Comparison of ENCODE assay signal across 22 mouse cellular contexts in genomic region chr6:140231537-140231936, GRCm38 (mm10).
DNase-seq lines count a peak whose midpoint lies in the region; ATAC-seq lines count a peak whose summit lies in the region.
"Had no signal": no experiment of that assay in that cellular context is flagged by ENCODE, and none has a peak within 500 bp of the region (broad histone marks: within the 10 kb centered on the region; RNA-seq: fewer than 3 reads in every experiment).

No protein-coding gene starts in this region.

- H3K4me1 ChIP-seq in intestine, embryonic 14.5 days (replicated peaks; ENCODE audit: control insufficient read depth, insufficient read depth, low read length): 0 out of 2 replicates have a peak, but pooled peaks cover 3% of the 10 kb centered on the region
- H3K4me1 ChIP-seq in intestine, embryonic 16.5 days (ENCODE audit: control insufficient read depth, insufficient read depth, low read length): no peaks in the 10 kb centered on the region

- WGBS in intestine, embryonic 14.5 days: 88% methylated on average over 4 of the region's 4 CpGs
- 91% methylated on average over 4 of the region's 4 CpGs for WGBS in intestine, embryonic 16.5 days

- H3K36me3 ChIP-seq in intestine, embryonic 14.5 days (ENCODE audit: control insufficient read depth, insufficient read depth, low read length): no peaks in the 10 kb centered on the region
- no peaks in the 10 kb centered on the region for H3K36me3 ChIP-seq in intestine, embryonic 16.5 days (ENCODE audit: control insufficient read depth, insufficient read depth, low read length)
- H3K36me3 ChIP-seq: G1E had no signal

- no peak overlapping the region for H3K27ac ChIP-seq in intestine, embryonic 14.5 days (ENCODE audit: low read depth)
- no peak overlapping the region for H3K27ac ChIP-seq in intestine, embryonic 16.5 days (ENCODE audit: low read length)

- peak; percentile 4 for DNase-seq in intestine, embryonic 14.5 days (ENCODE audit: low spot score)
- peak; percentile 7 to 40 for DNase-seq in natural killer cell, adult 2 months (ENCODE audit: low spot score in 2 of 2)
- no peak for DNase-seq in right cerebral cortex, postnatal 36 days (ENCODE audit: low spot score in 2 of 2)
- DNase-seq in frontal cortex, postnatal 36 days (ENCODE audit: low spot score in 2 of 2): no peak
- DNase-seq in left cerebral cortex, postnatal 14 days (ENCODE audit: low spot score in 2 of 2): no peak
- DNase-seq: adrenal gland, adult 2 months; adrenal gland, adult 8-10 months; adrenal gland, postnatal 10 days; adrenal gland, postnatal 14 days; adrenal gland, postnatal 25 days; adrenal gland, postnatal 36 days; B cell, adult 2 months; cerebellum, adult 11 months; cerebellum, adult 11-12 months had no signal

- no peak for ATAC-seq in intestine, embryonic 14.5 days (replicated peaks; ENCODE audit: low FRiP score, low TSS enrichment, low read depth)
- ATAC-seq in intestine, embryonic 16.5 days: no peak
- peak; percentile 53 to 69; a peak in 3 of 4 replicates for ATAC-seq in hematopoietic stem cell, adult 5-6 weeks (replicated peaks in 1 of 2; ENCODE audit: insufficient read depth in 1 of 2, low FRiP score in 2 of 2, low TSS enrichment in 1 of 2, low read depth in 1 of 2, poor library complexity in 2 of 2, severe bottlenecking in 2 of 2)
- peak; percentile 29; the same call in 1 of the 2 replicates for ATAC-seq in megakaryocyte, adult 5-6 weeks (ENCODE audit: poor library complexity, severe bottlenecking)
- ATAC-seq: activated CD4-positive, CD25-positive, alpha-beta regulatory T cell, adult 4 months; CD4-positive, CD25-positive, alpha-beta regulatory T cell, adult 4 months; Patski had no signal

- H3K4me3 ChIP-seq in intestine, embryonic 14.5 days (ENCODE audit: low read depth, low read length): no peak overlapping the region
- no peak overlapping the region for H3K4me3 ChIP-seq in intestine, embryonic 16.5 days (ENCODE audit: low read length)

- H3K9ac ChIP-seq in intestine, embryonic 14.5 days (ENCODE audit: low read length): no peak overlapping the region
- H3K9ac ChIP-seq in intestine, embryonic 16.5 days (ENCODE audit: low read depth, low read length): no peak overlapping the region

- no peaks in the 10 kb centered on the region for H3K27me3 ChIP-seq in intestine, embryonic 14.5 days (replicated peaks; ENCODE audit: control insufficient read depth, insufficient read depth, low read length)
- H3K27me3 ChIP-seq in intestine, embryonic 16.5 days (replicated peaks; ENCODE audit: control insufficient read depth, insufficient read depth, low read length): no peaks in the 10 kb centered on the region
- H3K27me3 ChIP-seq: CH12.LX, Patski had no signal

- intact Hi-C loops in left cerebral cortex, postnatal 14 days (cut with DNase I): no loop called here

- H3K9me3 ChIP-seq in intestine, embryonic 14.5 days (ENCODE audit: control insufficient read depth, low read length): no peaks in the 10 kb centered on the region
- H3K9me3 ChIP-seq in intestine, embryonic 16.5 days (ENCODE audit: control insufficient read depth, low read length): no peaks in the 10 kb centered on the region

- no peak overlapping the region for H3K4me2 ChIP-seq in intestine, embryonic 14.5 days (ENCODE audit: low read length)
- no peak overlapping the region for H3K4me2 ChIP-seq in intestine, embryonic 16.5 days (ENCODE audit: low read depth, low read length)

Comparison
In these comparisons a context has a peak if more than half of its experiments do, and no peak if none do; other contexts are left out.
1. ATAC-seq: peak in hematopoietic stem cell, adult 5-6 weeks (2 of 2) and megakaryocyte, adult 5-6 weeks (single experiment); none in intestine, embryonic 14.5 days (single experiment) and intestine, embryonic 16.5 days (single experiment).
2. DNase-seq: peak in intestine, embryonic 14.5 days (single experiment) and natural killer cell, adult 2 months (2 of 2); none in right cerebral cortex, postnatal 36 days (0 of 2), frontal cortex, postnatal 36 days (0 of 2) and left cerebral cortex, postnatal 14 days (0 of 2).